Mouse (Mus musculus) urinary bladder, postnatal 10 days (tissue): ENCODE results near the gene Strip2.

Experiments used
- DNase-seq: peaks from one replicate; pipeline ENCODE4 v3.0.0; 2022; ENCODE audit warnings: low spot score

Gene Strip2

GRCm38 (mm10) chr6:29916530-29917382 is at the start of gene Strip2:
Gene Strip2 (plus strand): TSS chr6:29917012.
- DNase-seq: peak; percentile 55

- no peak for DNase-seq
Observed at GRCm38 (mm10) chr6:29868341-29868895, 48.4 kb upstream of the Strip2 start.

GRCm38 (mm10) chr6:29873654-29874053 is 43.2 kb upstream of the Strip2 start:
- no peak for DNase-seq

GRCm38 (mm10) chr6:29875576-29875975 is 41.2 kb upstream of the Strip2 start:
- DNase-seq: no peak

GRCm38 (mm10) chr6:29876782-29877181 is 40.0 kb upstream of the Strip2 start:
- DNase-seq: no peak

- no peak for DNase-seq
Observed at GRCm38 (mm10) chr6:29879579-29879978, 37.2 kb upstream of the Strip2 start.

GRCm38 (mm10) chr6:29880796-29881195 is 36.0 kb upstream of the Strip2 start:
- no peak for DNase-seq

GRCm38 (mm10) chr6:29881936-29882335 is 34.9 kb upstream of the Strip2 start:
- no peak for DNase-seq

- no peak for DNase-seq
Observed at GRCm38 (mm10) chr6:29882870-29883269, 33.9 kb upstream of the Strip2 start.

GRCm38 (mm10) chr6:29891151-29891550 is 25.7 kb upstream of the Strip2 start:
- no peak for DNase-seq

GRCm38 (mm10) chr6:29896976-29897375 is 19.8 kb upstream of the Strip2 start:
- DNase-seq: no peak

- no peak for DNase-seq
Observed at GRCm38 (mm10) chr6:29901450-29901849, 15.4 kb upstream of the Strip2 start.

- no peak for DNase-seq
Observed at GRCm38 (mm10) chr6:29902256-29902655, 14.6 kb upstream of the Strip2 start.

- no peak for DNase-seq
Observed at GRCm38 (mm10) chr6:29903343-29903914, 13.4 kb upstream of the Strip2 start.

GRCm38 (mm10) chr6:29904281-29904680 is 12.5 kb upstream of the Strip2 start:
- DNase-seq: no peak

- no peak for DNase-seq
Observed at GRCm38 (mm10) chr6:29910631-29911030, 6.2 kb upstream of the Strip2 start.

GRCm38 (mm10) chr6:29913673-29914072 is 3.1 kb upstream of the Strip2 start:
- DNase-seq: no peak

- no peak for DNase-seq
Observed at GRCm38 (mm10) chr6:29914136-29914535, 2.7 kb upstream of the Strip2 start.

GRCm38 (mm10) chr6:29915836-29916235 is 976 bp upstream of the Strip2 start:
- DNase-seq: no peak

- DNase-seq: no peak
Observed at GRCm38 (mm10) chr6:29917383-29917720, 540 bp downstream of the Strip2 start.

- DNase-seq: no peak
Observed at GRCm38 (mm10) chr6:29917947-29918346, 1.1 kb downstream of the Strip2 start.

- no peak for DNase-seq
Observed at GRCm38 (mm10) chr6:29923501-29923900, 6.7 kb downstream of the Strip2 start.

GRCm38 (mm10) chr6:29925594-29926219 is 8.9 kb downstream of the Strip2 start:
- DNase-seq: no peak
